Mouse (Mus musculus) kidney, embryonic 16.5 days (tissue): Measurements from ENCODE around the gene Prkch. TPM values are rescaled to one million over a fixed set of nuclear protein-coding genes. Genes with fewer than 3 reads are reported as not detected.

Experiments used
- ATAC-seq: fragments of 200-750 bp; cut with Nextera tagmentation; 2 replicates; pipeline ENCODE4 v1.8.0; 2017; ENCODE audit warnings: moderate TSS enrichment; ENCODE audit not compliant: low FRiP score, low TSS enrichment
- H3K27ac ChIP-seq: fragments of 300-500 bp; sonication (generic); 2 replicates; pipeline ENCODE4 v1.5.1; 2014; ENCODE audit warnings: low read length
- H3K27me3 ChIP-seq: fragments of 300-500 bp; sonication (generic); 2 replicates; pipeline ENCODE4 v1.6.1; 2014; ENCODE audit warnings: low read length, control low read depth, mixed read lengths; ENCODE audit not compliant: insufficient read depth
- H3K36me3 ChIP-seq: fragments of 300-500 bp; sonication (generic); 2 replicates; pipeline ENCODE4 v1.6.1; 2014; ENCODE audit warnings: low read length, control low read depth, mixed read lengths; ENCODE audit not compliant: insufficient read depth
- H3K4me1 ChIP-seq: fragments of 300-500 bp; sonication (generic); 2 replicates; pipeline ENCODE4 v1.6.1; 2014; ENCODE audit warnings: low read length, control low read depth, mixed read lengths; ENCODE audit not compliant: insufficient read depth
- H3K4me2 ChIP-seq: fragments of 300-500 bp; sonication (generic); replicated peaks from 2 replicates; pipeline ENCODE4 v1.6.1; 2014; ENCODE audit warnings: low read depth, low read length
- H3K4me3 ChIP-seq: fragments of 300-500 bp; sonication (generic); 2 replicates; pipeline ENCODE4 v1.5.1; 2014; ENCODE audit warnings: mild to moderate bottlenecking, low read length
- H3K9ac ChIP-seq: fragments of 300-500 bp; sonication (generic); replicated peaks from 2 replicates; pipeline ENCODE4 v1.6.1; 2014; ENCODE audit warnings: low read length
- H3K9me3 ChIP-seq: fragments of 300-500 bp; sonication (generic); 2 replicates; pipeline ENCODE4 v1.6.1; 2016; ENCODE audit warnings: low read length, control low read depth
- WGBS: fragments of 180-500 bp; shearing (Covaris S2); extraction: QIAGEN DNeasy Blood & Tissue Kit; methylation state at CpG from one replicate; pipeline ENCODE4 v1.1.7; 2014; 5-methylcytosine and 5-hydroxymethylcytosine counted together
- polyA plus RNA-seq: library from polyadenylated mRNA; unstranded; fragments of >200 nt; fragmentation: Nextera tagmentation; extraction: Ambion mirVana; gene quantifications from 2 replicates; pipeline ENCODE4 v1.2.1, GENCODE M21; 2015

The Prkch gene
- polyA plus RNA-seq, 1 experiment from 2014 or later, result 9.8 TPM

DNA sequence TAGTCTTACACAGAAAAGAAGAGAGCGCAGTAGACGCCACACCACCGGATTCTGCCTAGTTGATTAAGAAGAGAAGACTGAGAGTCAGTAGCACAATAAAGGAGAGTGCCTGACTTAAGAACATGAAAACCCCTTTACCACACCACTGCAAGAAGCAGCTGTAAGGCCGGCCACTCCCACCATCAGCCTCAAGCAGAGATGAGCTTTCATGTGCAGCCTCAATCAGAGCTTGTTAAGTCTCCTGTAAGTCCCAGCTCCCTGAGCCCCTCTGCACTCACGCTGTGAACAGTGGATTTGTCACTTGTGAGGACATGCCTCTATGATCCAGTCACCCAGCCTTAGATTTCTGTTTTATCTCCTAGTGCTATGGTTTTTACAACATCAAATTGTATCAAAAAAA is 221.4 kb downstream of the Prkch start:
- Histone ChIP-seq H3K27me3 (no peaks in the 10 kb centered on the region), H3K9me3 (no peaks in the 10 kb centered on the region), H3K9ac (no peak overlapping the region), H3K4me2 (no peak overlapping the region), H3K4me1 (peaks cover 17% of the 10 kb centered on the region), H3K36me3 (no peaks in the 10 kb centered on the region), H3K4me3 (no peak overlapping the region), H3K27ac (no peak overlapping the region)
- no peak for ATAC-seq
- WGBS, result 57% methylated on average over 5 of the region's 5 CpGs

DNA sequence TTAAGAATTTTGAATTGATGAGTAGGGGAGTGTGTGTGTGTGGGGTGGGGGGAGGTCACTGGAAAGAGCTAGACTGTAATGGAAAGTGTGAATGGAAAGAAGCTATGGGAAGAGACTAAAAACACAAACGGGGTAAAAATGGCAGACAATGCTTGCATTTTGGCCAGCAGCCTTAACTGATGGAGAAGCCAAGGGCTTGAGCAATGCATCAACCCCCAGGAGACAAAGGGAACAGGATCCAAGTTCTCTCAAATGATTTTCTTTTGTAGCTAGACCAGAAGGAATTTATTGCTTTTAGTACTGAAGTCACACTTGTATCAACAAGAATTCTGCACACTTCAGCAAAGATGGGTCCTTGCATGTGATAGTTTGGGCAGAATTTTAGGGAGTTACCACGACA is 222.6 kb downstream of the Prkch start:
- H3K9me3 ChIP-seq, result no peaks in the 10 kb centered on the region
- peaks cover 26% of the 10 kb centered on the region for H3K4me1 ChIP-seq
- no peaks in the 10 kb centered on the region for H3K27me3 ChIP-seq
- H3K9ac ChIP-seq, result no peak overlapping the region
- no peak overlapping the region for H3K4me2 ChIP-seq
- H3K27ac ChIP-seq, result no peak overlapping the region
- WGBS, result 59% methylated on average over 2 of the region's 2 CpGs
- no peak overlapping the region for H3K4me3 ChIP-seq
- ATAC-seq, result no peak
- H3K36me3 ChIP-seq, result no peaks in the 10 kb centered on the region

DNA sequence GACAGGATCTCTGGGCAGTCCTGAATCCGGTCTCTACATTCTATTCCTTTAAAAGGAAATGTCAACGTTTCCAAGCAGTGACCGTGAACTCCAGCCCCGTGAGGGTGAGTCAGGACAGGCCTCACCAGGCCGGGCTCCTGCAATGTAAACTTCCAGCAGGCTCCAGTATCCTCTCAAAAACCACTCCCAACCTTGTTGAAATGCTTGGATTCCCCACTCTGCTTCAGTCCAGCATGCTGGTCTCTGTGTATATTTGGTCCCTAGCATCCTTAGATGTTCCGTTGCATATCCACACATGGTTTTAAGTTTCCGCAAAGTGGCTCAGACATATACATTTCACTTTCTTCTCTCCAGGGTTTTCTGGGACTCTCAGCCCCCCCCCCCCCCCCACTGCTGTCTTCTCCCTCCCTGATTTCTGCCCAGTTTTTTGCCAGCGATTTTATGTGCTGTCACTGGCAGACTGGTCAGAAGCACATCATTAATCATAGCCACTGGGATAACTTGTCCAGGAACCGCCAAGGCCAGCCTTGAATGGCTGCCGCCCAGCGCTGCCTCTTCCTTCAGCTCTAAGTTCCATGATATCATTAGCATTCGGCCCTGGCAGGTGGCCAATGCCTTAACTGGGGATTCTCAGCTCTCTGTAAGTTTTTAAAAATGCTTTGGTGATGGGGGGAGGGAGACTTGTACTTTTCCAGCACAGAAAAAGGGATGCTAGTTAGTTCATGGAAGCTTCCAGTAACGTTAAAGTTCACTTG is 225.6 kb downstream of the Prkch start:
- Histone ChIP-seq H3K4me1 (peaks cover 41% of the 10 kb centered on the region), H3K9me3 (no peaks in the 10 kb centered on the region), H3K27me3 (no peaks in the 10 kb centered on the region), H3K4me2 (peak overlapping the region; percentile 4; the same call in 1 of the 2 replicates), H3K36me3 (no peaks in the 10 kb centered on the region), H3K27ac (peak overlapping the region; percentile 85), H3K4me3 (no peak overlapping the region), H3K9ac (no peak overlapping the region)
- peak; percentile 88 for ATAC-seq
- 11% methylated on average over 13 of the region's 13 CpGs for WGBS

DNA sequence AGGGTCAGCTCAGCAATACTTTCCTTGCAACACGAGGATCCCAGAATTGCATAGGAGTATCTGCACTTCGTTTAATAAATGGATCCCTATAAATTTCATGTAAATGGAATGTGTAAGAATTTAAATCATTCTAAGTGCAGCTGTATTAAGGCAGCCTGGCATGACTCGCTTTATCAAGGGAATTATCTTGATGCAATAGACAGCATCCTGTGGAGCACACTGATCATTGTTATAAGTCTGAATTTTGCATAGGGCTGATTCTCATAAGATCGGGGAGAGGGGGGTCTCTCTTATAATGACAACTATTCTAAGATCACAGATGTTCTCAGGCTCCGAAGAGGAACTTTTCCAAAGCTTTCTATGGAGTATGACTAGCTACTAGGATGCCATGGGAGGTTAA is 226.3 kb downstream of the Prkch start:
- no peak overlapping the region for H3K9ac ChIP-seq
- H3K9me3 ChIP-seq, result no peaks in the 10 kb centered on the region
- H3K36me3 ChIP-seq, result no peaks in the 10 kb centered on the region
- H3K27ac ChIP-seq, result peak overlapping the region; percentile 19; the same call in 1 of the 2 replicates
- WGBS, result 51% methylated on average over 5 of the region's 5 CpGs
- H3K27me3 ChIP-seq, result no peaks in the 10 kb centered on the region
- H3K4me1 ChIP-seq, result peaks cover 41% of the 10 kb centered on the region
- ATAC-seq, result no peak
- H3K4me3 ChIP-seq, result no peak overlapping the region
- no peak overlapping the region for H3K4me2 ChIP-seq

DNA sequence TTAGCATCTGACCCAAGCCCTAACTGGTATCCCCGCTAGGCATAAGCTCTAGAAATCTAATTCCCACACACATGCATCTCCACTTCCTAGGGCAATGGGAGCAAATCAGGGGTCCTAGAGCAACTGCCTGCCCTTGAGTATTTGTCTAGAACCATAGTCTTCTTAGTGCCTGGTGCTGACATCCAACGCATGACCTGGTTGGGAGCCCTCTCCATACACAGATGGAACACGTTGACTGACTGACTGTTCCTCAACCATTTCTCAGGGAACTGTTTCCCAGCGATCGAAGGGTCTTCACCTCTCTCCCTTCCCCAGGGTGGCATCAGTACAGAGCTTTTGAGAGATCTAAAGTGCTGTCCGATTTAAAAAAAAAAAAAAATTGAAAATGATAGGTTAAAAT is 227.6 kb downstream of the Prkch start:
- no peak for ATAC-seq
- H3K4me3 ChIP-seq, result no peak overlapping the region
- H3K4me2 ChIP-seq, result no peak overlapping the region
- no peaks in the 10 kb centered on the region for H3K36me3 ChIP-seq
- no peaks in the 10 kb centered on the region for H3K9me3 ChIP-seq
- 61% methylated on average over 6 of the region's 6 CpGs for WGBS
- H3K9ac ChIP-seq, result no peak overlapping the region
- H3K27ac ChIP-seq, result peak overlapping the region; percentile 35; the same call in 1 of the 2 replicates
- no peaks in the 10 kb centered on the region for H3K27me3 ChIP-seq
- H3K4me1 ChIP-seq, result peaks cover 41% of the 10 kb centered on the region

DNA sequence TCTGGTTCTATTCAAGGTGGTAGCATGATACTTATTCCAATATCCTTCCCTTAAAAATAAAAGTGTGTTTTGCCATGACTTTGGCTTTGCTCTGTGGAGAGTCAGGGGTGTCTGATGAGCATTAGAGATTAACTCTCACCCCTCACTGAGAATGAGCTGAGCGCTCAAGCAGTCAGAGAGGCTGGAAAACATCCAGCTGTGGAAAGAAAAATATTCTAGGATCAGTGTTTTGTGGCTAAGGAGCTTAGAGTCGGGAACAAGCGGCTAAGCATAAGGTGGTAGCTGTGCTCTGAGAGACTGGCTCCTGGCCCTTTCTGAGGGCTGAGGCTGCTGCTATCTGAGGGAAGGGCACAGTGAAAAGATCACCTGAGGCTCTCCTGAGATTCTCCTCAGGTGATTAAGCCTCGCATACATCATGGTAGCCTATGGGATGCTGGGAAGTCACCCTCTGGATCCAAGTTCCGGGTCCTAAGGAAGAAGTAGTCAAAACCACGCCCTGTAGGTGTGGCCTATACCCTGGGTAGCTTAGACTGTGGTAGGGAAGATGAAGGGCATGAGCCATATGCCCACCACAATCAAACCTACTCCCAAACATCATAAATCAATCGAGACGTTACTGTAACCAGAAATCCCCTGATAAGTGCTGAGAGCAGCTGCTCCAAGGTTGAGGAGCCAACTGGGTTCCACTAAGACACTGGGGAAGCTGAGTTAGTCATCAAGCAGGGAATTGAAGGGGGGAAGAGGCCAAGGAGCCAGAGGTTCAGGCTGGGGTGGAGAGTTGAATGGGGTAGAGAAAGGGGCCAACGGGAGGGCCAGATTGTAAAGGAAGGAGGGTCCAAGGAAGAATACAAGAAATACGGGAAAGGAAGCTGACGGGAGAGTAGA is 228.7 kb downstream of the Prkch start:
- Histone ChIP-seq H3K9ac (no peak overlapping the region), H3K27me3 (no peaks in the 10 kb centered on the region), H3K4me2 (no peak overlapping the region), H3K27ac (peak overlapping the region; percentile 61), H3K4me3 (no peak overlapping the region), H3K4me1 (peaks cover 41% of the 10 kb centered on the region), H3K9me3 (no peaks in the 10 kb centered on the region), H3K36me3 (no peaks in the 10 kb centered on the region)
- no peak; the same call in 1 of the 2 replicates for ATAC-seq
- WGBS, result 48% methylated on average over 11 of the region's 11 CpGs

DNA sequence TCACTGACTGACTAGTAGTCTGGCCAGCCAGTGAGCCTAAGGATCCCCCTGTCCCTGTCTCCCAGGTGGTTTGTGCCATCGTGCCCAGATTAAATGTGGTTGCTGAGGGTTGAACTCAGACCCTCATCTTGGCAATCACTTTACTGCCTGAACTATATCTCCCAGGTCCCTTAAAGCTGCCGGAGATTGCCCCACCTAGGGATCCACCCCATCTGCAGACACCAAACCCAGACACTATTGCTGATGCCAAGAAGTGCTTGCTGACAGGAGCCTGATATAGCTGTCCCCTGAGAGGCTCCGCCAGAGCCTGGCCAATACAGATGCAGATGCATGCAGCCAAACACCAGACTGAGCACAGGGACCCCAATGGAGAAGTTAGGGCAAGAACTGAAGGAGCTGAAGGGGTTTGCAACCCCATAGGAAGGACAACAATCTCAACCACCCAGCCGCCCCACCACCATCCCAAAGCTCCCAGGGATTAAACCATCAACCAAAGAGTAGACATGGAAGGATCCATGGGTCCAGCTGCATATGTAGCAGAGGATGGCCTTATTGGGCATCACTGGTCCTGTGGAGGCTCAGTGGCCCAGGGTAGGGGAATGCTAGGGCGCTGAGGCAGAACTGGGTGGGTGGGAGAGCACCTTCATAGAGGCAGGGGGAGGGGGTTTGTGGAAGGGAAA is 229.6 kb downstream of the Prkch start:
- Histone ChIP-seq H3K4me3 (no peak overlapping the region), H3K9ac (no peak overlapping the region), H3K4me1 (peaks cover 41% of the 10 kb centered on the region), H3K4me2 (no peak overlapping the region), H3K36me3 (no peaks in the 10 kb centered on the region), H3K27me3 (no peaks in the 10 kb centered on the region), H3K9me3 (no peaks in the 10 kb centered on the region), H3K27ac (no peak overlapping the region)
- ATAC-seq, result no peak
- 88% methylated on average over 5 of the region's 5 CpGs for WGBS

DNA sequence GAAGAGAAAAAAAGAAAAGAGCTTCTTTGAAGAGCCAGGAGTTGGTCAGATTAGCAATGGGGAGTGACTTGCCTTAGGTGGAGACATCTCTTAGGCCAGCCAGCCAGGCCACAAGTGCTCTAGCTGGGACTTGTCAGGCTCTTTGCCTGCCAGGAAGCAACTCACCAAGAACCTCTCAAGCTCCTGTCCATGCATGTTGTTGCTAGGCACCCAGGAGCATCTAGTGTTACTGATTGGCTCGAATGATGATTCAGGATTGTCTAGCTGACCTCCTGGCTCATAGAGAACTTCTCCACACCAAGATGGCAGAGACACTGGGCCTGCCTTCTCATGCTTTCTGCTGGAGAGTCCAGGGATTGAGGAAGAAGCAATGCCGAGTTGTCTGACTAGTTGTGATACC is 230.3 kb downstream of the Prkch start:
- H3K4me1 ChIP-seq, result peaks cover 38% of the 10 kb centered on the region
- H3K9ac ChIP-seq, result no peak overlapping the region
- H3K27me3 ChIP-seq, result no peaks in the 10 kb centered on the region
- H3K4me2 ChIP-seq, result no peak overlapping the region
- H3K4me3 ChIP-seq, result no peak overlapping the region
- WGBS, result 81% methylated on average over 2 of the region's 2 CpGs
- no peaks in the 10 kb centered on the region for H3K9me3 ChIP-seq
- ATAC-seq, result no peak
- no peak overlapping the region for H3K27ac ChIP-seq
- no peaks in the 10 kb centered on the region for H3K36me3 ChIP-seq

DNA sequence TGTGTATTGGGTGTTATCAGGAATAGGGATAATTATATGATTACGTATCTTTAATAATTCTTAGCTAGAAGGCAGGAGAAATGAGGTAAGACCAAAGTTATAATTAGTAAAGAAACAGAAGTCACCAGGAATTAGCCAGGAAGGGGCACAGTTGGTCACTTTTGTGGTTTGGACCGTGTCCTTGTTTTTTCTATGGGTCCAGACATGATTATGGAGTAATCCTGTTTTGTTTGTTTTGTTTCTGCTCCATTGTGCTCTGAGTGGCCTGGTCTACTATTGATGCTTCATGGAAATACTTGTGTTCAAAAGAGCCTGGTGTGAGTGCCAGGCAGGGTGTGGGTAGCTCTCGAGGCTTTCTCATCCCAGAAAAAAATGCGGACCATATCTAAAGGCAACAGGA is 230.9 kb downstream of the Prkch start:
- no peak for ATAC-seq
- H3K27me3 ChIP-seq, result no peaks in the 10 kb centered on the region

More for the DNA sequence above, 230.9 kb downstream of the Prkch start:
- 87% methylated on average over 4 of the region's 4 CpGs for WGBS
- no peaks in the 10 kb centered on the region for H3K36me3 ChIP-seq
- no peak overlapping the region for H3K27ac ChIP-seq
- no peak overlapping the region for H3K9ac ChIP-seq
- no peaks in the 10 kb centered on the region for H3K9me3 ChIP-seq
- H3K4me1 ChIP-seq, result peaks cover 32% of the 10 kb centered on the region
- no peak overlapping the region for H3K4me2 ChIP-seq
- no peak overlapping the region for H3K4me3 ChIP-seq
